Comparison of ENCODE assay signal across 12 mouse cellular contexts in genomic region chr5:137553898-137554297, GRCm38 (mm10). TPM values are rescaled to one million over a fixed set of nuclear protein-coding genes. Genes with fewer than 3 reads are reported as not detected.
DNase-seq lines count a peak whose midpoint lies in the region; ATAC-seq lines count a peak whose summit lies in the region.
"Had no signal": no experiment of that assay in that cellular context is flagged by ENCODE, and none has a peak within 500 bp of the region (broad histone marks: within the 10 kb centered on the region; RNA-seq: fewer than 3 reads in every experiment).

No protein-coding gene starts in this region.

- no peak overlapping the region for H3K4me3 ChIP-seq in heart, embryonic 10.5 days
- H3K4me3 ChIP-seq in embryonic facial prominence, embryonic 12.5 days: peak overlapping the region; percentile 16; the same call in 1 of the 2 replicates
- H3K4me3 ChIP-seq in hindbrain, embryonic 14.5 days (replicated peaks; ENCODE audit: low read length): peak overlapping the region; percentile 69
- H3K4me3 ChIP-seq in midbrain, embryonic 16.5 days (ENCODE audit: low read depth, low read length): peak overlapping the region; percentile 84
- H3K4me3 ChIP-seq: erythroblast, embryonic 14.5 days had no signal

- H3K4me1 ChIP-seq in heart, embryonic 10.5 days: peaks cover 6% of the 10 kb centered on the region; the same call in 1 of the 2 replicates
- H3K4me1 ChIP-seq in embryonic facial prominence, embryonic 12.5 days: no peaks in the 10 kb centered on the region
- H3K4me1 ChIP-seq in hindbrain, embryonic 14.5 days (replicated peaks; ENCODE audit: control insufficient read depth, insufficient read depth, low read length): peaks cover 11% of the 10 kb centered on the region
- peaks cover 19% of the 10 kb centered on the region for H3K4me1 ChIP-seq in midbrain, embryonic 16.5 days (ENCODE audit: control insufficient read depth, insufficient read depth, low read length)

- no peak overlapping the region for H3K9ac ChIP-seq in embryonic facial prominence, embryonic 12.5 days
- H3K9ac ChIP-seq in hindbrain, embryonic 14.5 days: peak overlapping the region; percentile 86
- H3K9ac ChIP-seq in midbrain, embryonic 16.5 days (ENCODE audit: low read depth, low read length): peak overlapping the region; percentile 91

- WGBS in heart, embryonic 10.5 days: 37% methylated on average over 11 of the region's 11 CpGs
- 44% methylated on average over 11 of the region's 11 CpGs for WGBS in embryonic facial prominence, embryonic 12.5 days
- WGBS in hindbrain, embryonic 14.5 days: 42% methylated on average over 11 of the region's 11 CpGs
- WGBS in midbrain, embryonic 16.5 days: 48% methylated on average over 11 of the region's 11 CpGs

- H3K4me2 ChIP-seq in embryonic facial prominence, embryonic 12.5 days (replicated peaks): no peak overlapping the region
- peak overlapping the region; percentile 83 for H3K4me2 ChIP-seq in hindbrain, embryonic 14.5 days (replicated peaks)
- peak overlapping the region; percentile 96 for H3K4me2 ChIP-seq in midbrain, embryonic 16.5 days (ENCODE audit: low read length)

- no peak overlapping the region for H3K27ac ChIP-seq in heart, embryonic 10.5 days
- no peak overlapping the region for H3K27ac ChIP-seq in embryonic facial prominence, embryonic 12.5 days
- peak overlapping the region; percentile 87 for H3K27ac ChIP-seq in hindbrain, embryonic 14.5 days
- H3K27ac ChIP-seq in midbrain, embryonic 16.5 days (ENCODE audit: low read length): peak overlapping the region; percentile 72

- H3K27me3 ChIP-seq in heart, embryonic 10.5 days (ENCODE audit: insufficient read depth, poor library complexity, severe bottlenecking): peaks cover 25% of the 10 kb centered on the region
- H3K27me3 ChIP-seq in embryonic facial prominence, embryonic 12.5 days: peaks cover 18% of the 10 kb centered on the region
- H3K27me3 ChIP-seq in hindbrain, embryonic 14.5 days (ENCODE audit: control insufficient read depth, insufficient read depth, low read length): no peaks in the 10 kb centered on the region
- no peaks in the 10 kb centered on the region for H3K27me3 ChIP-seq in midbrain, embryonic 16.5 days (ENCODE audit: control insufficient read depth, insufficient read depth, low read depth, low read length)

- intact Hi-C loops in heart, postnatal 36 days (cut with DNase I): no loop called here

- ATAC-seq in embryonic facial prominence, embryonic 12.5 days (ENCODE audit: insufficient number of reproducible peaks, insufficient read depth, low FRiP score, low TSS enrichment): peak; percentile 22; the same call in 1 of the 2 replicates
- 0 out of 2 replicates have a peak, but pooled peaks have one; percentile 19 for ATAC-seq in hindbrain, embryonic 14.5 days (ENCODE audit: low FRiP score)
- peak; percentile 53; the same call in 1 of the 2 replicates for ATAC-seq in midbrain, embryonic 16.5 days

- peak; percentile 48 for DNase-seq in heart, embryonic 10.5 days (ENCODE audit: low spot score)
- DNase-seq in heart, postnatal 36 days: no peak
- no peak for DNase-seq in hindbrain, embryonic 14.5 days (ENCODE audit: low spot score)
- DNase-seq in spleen, postnatal 10 days (ENCODE audit: low spot score in 2 of 2): no peak
- no peak for DNase-seq in gastrocnemius, adult 8-10 months (ENCODE audit: low spot score in 2 of 2)
- no peak for DNase-seq in retina, embryonic 14.5 days (ENCODE audit: low spot score)

- no peaks in the 10 kb centered on the region for H3K36me3 ChIP-seq in heart, embryonic 10.5 days
- H3K36me3 ChIP-seq in embryonic facial prominence, embryonic 12.5 days: no peaks in the 10 kb centered on the region
- no peaks in the 10 kb centered on the region for H3K36me3 ChIP-seq in hindbrain, embryonic 14.5 days (replicated peaks; ENCODE audit: control insufficient read depth, insufficient read depth)
- no peaks in the 10 kb centered on the region for H3K36me3 ChIP-seq in midbrain, embryonic 16.5 days (ENCODE audit: control insufficient read depth, insufficient read depth, low read length)

- H3K9me3 ChIP-seq in heart, embryonic 10.5 days: no peaks in the 10 kb centered on the region
- no peaks in the 10 kb centered on the region for H3K9me3 ChIP-seq in embryonic facial prominence, embryonic 12.5 days
- no peaks in the 10 kb centered on the region for H3K9me3 ChIP-seq in hindbrain, embryonic 14.5 days (ENCODE audit: control insufficient read depth, low read length)
- no peaks in the 10 kb centered on the region for H3K9me3 ChIP-seq in midbrain, embryonic 16.5 days (replicated peaks; ENCODE audit: control insufficient read depth, low read length, poor library complexity, severe bottlenecking)

RNA-seq across cellular contexts. Expression of gene Actl6b, which starts 0.6 kb away (rescaled TPM):
- polyA plus RNA-seq in heart, embryonic 10.5 days (2016; fragmentation: Nextera tagmentation; extraction: Ambion mirVana): 0.07 TPM in 1 of 2 replicates, not detected in the other
- total RNA-seq in heart, postnatal 36 days (2021): not detected
- 6.1 and 9.3 TPM in 2 replicates for polyA plus RNA-seq in embryonic facial prominence, embryonic 12.5 days (2016; fragmentation: Nextera tagmentation; extraction: Ambion mirVana)
- polyA plus RNA-seq in hindbrain, embryonic 14.5 days (2014; fragmentation: Nextera tagmentation; extraction: Ambion mirVana): 195 and 204 TPM in 2 replicates
- polyA plus RNA-seq in midbrain, embryonic 16.5 days (2015; fragmentation: Nextera tagmentation; extraction: Ambion mirVana): 307 and 326 TPM in 2 replicates
- total RNA-seq in gastrocnemius, adult 8-10 months (2022): not detected
- polyA plus RNA-seq: C2C12; erythroblast, embryonic 14.5 days; heart, postnatal 0 days had no signal

RNA-seq across cellular contexts. Expression of gene Tfr2, which starts 15.7 kb away (rescaled TPM):
- polyA plus RNA-seq in heart, embryonic 10.5 days (2016; fragmentation: Nextera tagmentation; extraction: Ambion mirVana): 4.0 and 4.9 TPM in 2 replicates
- not detected for total RNA-seq in heart, postnatal 36 days (2021)
- polyA plus RNA-seq in embryonic facial prominence, embryonic 12.5 days (2016; fragmentation: Nextera tagmentation; extraction: Ambion mirVana): 0.95 and 1.3 TPM in 2 replicates
- polyA plus RNA-seq in hindbrain, embryonic 14.5 days (2014; fragmentation: Nextera tagmentation; extraction: Ambion mirVana): 5.3 and 5.6 TPM in 2 replicates
- 7.8 and 10.1 TPM in 2 replicates for polyA plus RNA-seq in midbrain, embryonic 16.5 days (2015; fragmentation: Nextera tagmentation; extraction: Ambion mirVana)
- total RNA-seq in gastrocnemius, adult 8-10 months (2022): not detected

RNA-seq across cellular contexts. Expression of gene Gnb2, which starts 20.6 kb away (rescaled TPM):
- polyA plus RNA-seq in heart, embryonic 10.5 days (2016; fragmentation: Nextera tagmentation; extraction: Ambion mirVana): 287 and 294 TPM in 2 replicates
- total RNA-seq in heart, postnatal 36 days (2021): 100 to 1,000 TPM; 245 to 248 TPM
- polyA plus RNA-seq in embryonic facial prominence, embryonic 12.5 days (2016; fragmentation: Nextera tagmentation; extraction: Ambion mirVana): 382 and 409 TPM in 2 replicates
- polyA plus RNA-seq in hindbrain, embryonic 14.5 days (2014; fragmentation: Nextera tagmentation; extraction: Ambion mirVana): 593 and 621 TPM in 2 replicates
- polyA plus RNA-seq in midbrain, embryonic 16.5 days (2015; fragmentation: Nextera tagmentation; extraction: Ambion mirVana): 496 and 512 TPM in 2 replicates
- total RNA-seq in gastrocnemius, adult 8-10 months (2022): 100 to 1,000 TPM; 118 to 137 (median 128) TPM

RNA-seq across cellular contexts. Expression of gene Epo, which starts 20.9 kb away (rescaled TPM):
- polyA plus RNA-seq in heart, embryonic 10.5 days (2016; fragmentation: Nextera tagmentation; extraction: Ambion mirVana): 0.28 and 2.3 TPM in 2 replicates
- total RNA-seq in heart, postnatal 36 days (2021): not detected
- polyA plus RNA-seq in embryonic facial prominence, embryonic 12.5 days (2016; fragmentation: Nextera tagmentation; extraction: Ambion mirVana): 0.34 and 0.47 TPM in 2 replicates
- not detected in 2 replicates for polyA plus RNA-seq in hindbrain, embryonic 14.5 days (2014; fragmentation: Nextera tagmentation; extraction: Ambion mirVana)
- polyA plus RNA-seq in midbrain, embryonic 16.5 days (2015; fragmentation: Nextera tagmentation; extraction: Ambion mirVana): not detected in 2 replicates
- total RNA-seq in gastrocnemius, adult 8-10 months (2022): not detected
- total RNA-seq: layer of hippocampus, postnatal 36 days had no signal
- polyA plus RNA-seq: C2C12; erythroblast, embryonic 14.5 days; heart, postnatal 0 days had no signal

RNA-seq across cellular contexts. Expression of gene Gigyf1, which starts 35.5 kb away (rescaled TPM):
- polyA plus RNA-seq in heart, embryonic 10.5 days (2016; fragmentation: Nextera tagmentation; extraction: Ambion mirVana): 8.0 and 10.8 TPM in 2 replicates
- 10 to 100 TPM; 29.5 to 35.4 TPM for total RNA-seq in heart, postnatal 36 days (2021)
- polyA plus RNA-seq in embryonic facial prominence, embryonic 12.5 days (2016; fragmentation: Nextera tagmentation; extraction: Ambion mirVana): 17.4 and 18.1 TPM in 2 replicates
- 14.2 and 16.0 TPM in 2 replicates for polyA plus RNA-seq in hindbrain, embryonic 14.5 days (2014; fragmentation: Nextera tagmentation; extraction: Ambion mirVana)
- 19.3 and 19.4 TPM in 2 replicates for polyA plus RNA-seq in midbrain, embryonic 16.5 days (2015; fragmentation: Nextera tagmentation; extraction: Ambion mirVana)
- total RNA-seq in gastrocnemius, adult 8-10 months (2022): 10 to 100 TPM; 21.2 to 25.5 (median 22.6) TPM

Comparison
In these comparisons a context has a peak if more than half of its experiments do, and no peak if none do; other contexts are left out.
1. H3K27ac ChIP-seq: peak in hindbrain, embryonic 14.5 days (single experiment) and midbrain, embryonic 16.5 days (single experiment); none in heart, embryonic 10.5 days (single experiment) and embryonic facial prominence, embryonic 12.5 days (single experiment).
2. RNA of gene Actl6b, which starts 0.6 kb away (polyA plus RNA-seq): 307 to 326 TPM in midbrain, embryonic 16.5 days and 195 to 204 TPM in hindbrain, embryonic 14.5 days; 6.1 to 9.3 TPM in embryonic facial prominence, embryonic 12.5 days and 0.07 TPM in heart, embryonic 10.5 days; every median in the first group is over 10 times any median in the second.
3. Peak in every context shown above with its lines, with median percentiles within 50 percentile points of each other: ATAC-seq.